Mouse (Mus musculus) stomach, embryonic 15.5 days (tissue): Measurements from ENCODE around the gene Abcf2. TPM values are rescaled to one million over a fixed set of nuclear protein-coding genes. Genes with fewer than 3 reads are reported as not detected.

Experiments used
- ATAC-seq: fragments of 200-750 bp; cut with Nextera tagmentation; 2 replicates; pipeline ENCODE4 v1.8.0; 2017; ENCODE audit warnings: low read depth, moderate number of reproducible peaks, moderate TSS enrichment; ENCODE audit not compliant: insufficient read depth, low FRiP score
- H3K27ac ChIP-seq: fragments of 300-500 bp; sonication (generic); 2 replicates; pipeline ENCODE4 v1.5.1; 2015; ENCODE audit warnings: mild to moderate bottlenecking, inconsistent platforms
- H3K27me3 ChIP-seq: fragments of 300-500 bp; sonication (generic); replicated peaks from 2 replicates; pipeline ENCODE4 v1.6.1; 2015; ENCODE audit warnings: inconsistent platforms
- H3K36me3 ChIP-seq: fragments of 300-500 bp; sonication (generic); 2 replicates; pipeline ENCODE4 v1.6.1; 2015; ENCODE audit warnings: inconsistent platforms
- H3K4me1 ChIP-seq: fragments of 300-500 bp; sonication (generic); 2 replicates; pipeline ENCODE4 v1.6.1; 2015; ENCODE audit warnings: inconsistent platforms
- H3K4me2 ChIP-seq: fragments of 300-500 bp; sonication (generic); 2 replicates; pipeline ENCODE4 v1.6.1; 2015; ENCODE audit warnings: mild to moderate bottlenecking, inconsistent platforms
- H3K4me3 ChIP-seq: fragments of 300-500 bp; sonication (generic); replicated peaks from 2 replicates; pipeline ENCODE4 v1.5.1; 2015; ENCODE audit warnings: inconsistent platforms
- H3K9ac ChIP-seq: fragments of 300-500 bp; sonication (generic); 2 replicates; pipeline ENCODE4 v1.6.1; 2015; ENCODE audit warnings: inconsistent platforms
- H3K9me3 ChIP-seq: fragments of 300-500 bp; sonication (generic); 2 replicates; pipeline ENCODE4 v1.6.1; 2016; ENCODE audit warnings: inconsistent platforms
- WGBS: fragments of 180-500 bp; shearing (Covaris S2); methylation state at CpG from one replicate; pipeline ENCODE4 v1.1.7; 2015; 5-methylcytosine and 5-hydroxymethylcytosine counted together
- polyA plus RNA-seq: library from polyadenylated mRNA; unstranded; fragments of >200 nt; fragmentation: Nextera tagmentation; extraction: Ambion mirVana; gene quantifications from 2 replicates; pipeline ENCODE4 v1.2.1, GENCODE M21; 2015

Abcf2 gene
- polyA plus RNA-seq, 1 experiment from 2014 or later: 85.9 TPM

GRCm38 (mm10) chr5:24611366-24612301 is 34.4 kb upstream of the Abcf2 start:
- Histone ChIP-seq H3K9ac (no peak overlapping the region), H3K27me3 (no peaks in the 10 kb centered on the region), H3K4me2 (no peak overlapping the region), H3K36me3 (no peaks in the 10 kb centered on the region), H3K4me3 (no peak overlapping the region), H3K9me3 (no peaks in the 10 kb centered on the region), H3K27ac (no peak overlapping the region), H3K4me1 (0 out of 2 replicates have a peak, but pooled peaks cover 3% of the 10 kb centered on the region)
- WGBS: 62% methylated on average over 7 of the region's 7 CpGs
- ATAC-seq: peak; percentile 11; the same call in 1 of the 2 replicates

- Histone ChIP-seq H3K4me1 (peaks cover 18% of the 10 kb centered on the region), H3K36me3 (no peaks in the 10 kb centered on the region), H3K9me3 (no peaks in the 10 kb centered on the region), H3K9ac (no peak overlapping the region), H3K4me3 (no peak overlapping the region), H3K4me2 (no peak overlapping the region), H3K27ac (no peak overlapping the region), H3K27me3 (no peaks in the 10 kb centered on the region)
- 24% methylated on average over 5 of the region's 5 CpGs for WGBS
- ATAC-seq: no peak
Observed at GRCm38 (mm10) chr5:24609388-24609787, 32.1 kb upstream of the Abcf2 start.

- no peaks in the 10 kb centered on the region for H3K36me3 ChIP-seq
- no peak overlapping the region for H3K27ac ChIP-seq
- 25% methylated on average over 14 of the region's 14 CpGs for WGBS
- no peaks in the 10 kb centered on the region for H3K27me3 ChIP-seq
- peaks cover 35% of the 10 kb centered on the region for H3K4me1 ChIP-seq
- no peak overlapping the region for H3K4me3 ChIP-seq
- no peak overlapping the region for H3K9ac ChIP-seq
- H3K4me2 ChIP-seq: peak overlapping the region; percentile 91
- H3K9me3 ChIP-seq: no peaks in the 10 kb centered on the region
- ATAC-seq: no peak
Observed at GRCm38 (mm10) chr5:24605980-24606665, 28.9 kb upstream of the Abcf2 start.

GRCm38 (mm10) chr5:24605321-24605979 is 28.2 kb upstream of the Abcf2 start:
- H3K27ac ChIP-seq: peak overlapping the region; percentile 99
- no peak overlapping the region for H3K9ac ChIP-seq
- no peaks in the 10 kb centered on the region for H3K9me3 ChIP-seq

GRCm38 (mm10) chr5:24604656-24605100 is 27.4 kb upstream of the Abcf2 start:
- no peaks in the 10 kb centered on the region for H3K36me3 ChIP-seq
- H3K4me2 ChIP-seq: peak overlapping the region; percentile 91
- peak; percentile 67 for ATAC-seq
- H3K9ac ChIP-seq: peak overlapping the region; percentile 51
- 1% methylated on average over 44 of the region's 46 CpGs for WGBS
- peak overlapping the region; percentile 64 for H3K4me3 ChIP-seq
- H3K27me3 ChIP-seq: no peaks in the 10 kb centered on the region
- no peaks in the 10 kb centered on the region for H3K9me3 ChIP-seq
- H3K4me1 ChIP-seq: peaks cover 41% of the 10 kb centered on the region
- peak overlapping the region; percentile 99 for H3K27ac ChIP-seq

More at GRCm38 (mm10) chr5:24605321-24605979, 28.2 kb upstream of the Abcf2 start:
- Histone ChIP-seq H3K27me3 (no peaks in the 10 kb centered on the region), H3K4me3 (peak overlapping the region; percentile 64), H3K4me2 (peak overlapping the region; percentile 91), H3K36me3 (no peaks in the 10 kb centered on the region), H3K4me1 (peaks cover 42% of the 10 kb centered on the region)
- 10% methylated on average over 6 of the region's 6 CpGs for WGBS
- ATAC-seq: no peak

- Histone ChIP-seq H3K36me3 (no peaks in the 10 kb centered on the region), H3K4me2 (peak overlapping the region; percentile 91), H3K9me3 (no peaks in the 10 kb centered on the region), H3K27me3 (no peaks in the 10 kb centered on the region), H3K9ac (peak overlapping the region; percentile 51), H3K4me3 (peak overlapping the region; percentile 64), H3K27ac (peak overlapping the region; percentile 99), H3K4me1 (peaks cover 43% of the 10 kb centered on the region)
- ATAC-seq: no peak
- 21% methylated on average over 12 of the region's 12 CpGs for WGBS
Observed at GRCm38 (mm10) chr5:24604080-24604655, 26.9 kb upstream of the Abcf2 start.

GRCm38 (mm10) chr5:24603431-24604010 is 26.3 kb upstream of the Abcf2 start:
- Histone ChIP-seq H3K9ac (peak overlapping the region; percentile 70; the same call in 1 of the 2 replicates), H3K27me3 (no peaks in the 10 kb centered on the region), H3K4me2 (peak overlapping the region; percentile 91), H3K4me1 (peaks cover 49% of the 10 kb centered on the region), H3K27ac (peak overlapping the region; percentile 99), H3K9me3 (no peaks in the 10 kb centered on the region), H3K36me3 (no peaks in the 10 kb centered on the region), H3K4me3 (peak overlapping the region; percentile 64; the same call in 1 of the 2 replicates)
- no peak for ATAC-seq
- WGBS: 57% methylated on average over 8 of the region's 8 CpGs

- under 1% methylated on average over 16 of the region's 16 CpGs for WGBS
- H3K4me3 ChIP-seq: peak overlapping the region; percentile 64
- H3K27me3 ChIP-seq: no peaks in the 10 kb centered on the region
- H3K27ac ChIP-seq: peak overlapping the region; percentile 99
- H3K9me3 ChIP-seq: no peaks in the 10 kb centered on the region
- H3K9ac ChIP-seq: peak overlapping the region; percentile 70
- H3K4me1 ChIP-seq: peaks cover 56% of the 10 kb centered on the region
- ATAC-seq: peak; percentile 59
- H3K36me3 ChIP-seq: no peaks in the 10 kb centered on the region
- H3K4me2 ChIP-seq: peak overlapping the region; percentile 91
Observed at GRCm38 (mm10) chr5:24602751-24603343, 25.6 kb upstream of the Abcf2 start.

GRCm38 (mm10) chr5:24601911-24602750 is 24.9 kb upstream of the Abcf2 start:
- peak overlapping the region; percentile 70 for H3K9ac ChIP-seq
- peak overlapping the region; percentile 64 for H3K4me3 ChIP-seq
- peak overlapping the region; percentile 99 for H3K27ac ChIP-seq
- H3K36me3 ChIP-seq: no peaks in the 10 kb centered on the region
- no peaks in the 10 kb centered on the region for H3K9me3 ChIP-seq
- H3K27me3 ChIP-seq: no peaks in the 10 kb centered on the region
- under 1% methylated on average over 70 of the region's 73 CpGs for WGBS
- H3K4me1 ChIP-seq: peaks cover 59% of the 10 kb centered on the region
- H3K4me2 ChIP-seq: peak overlapping the region; percentile 91
- peak; percentile 29; the same call in 1 of the 2 replicates for ATAC-seq
